Mouse (Mus musculus) splenic B cell, adult 2 months (primary cell): ENCODE data around the gene Pitpnm2.
A peak's percentile ranks its signal among the peaks of the same experiment; 100 is the strongest.

Experiments
- DNase-seq: peaks from one replicate; pipeline ENCODE4 v3.0.0-alpha.2; 2011; ENCODE audit warnings: low read depth, low spot score
- H3K27me3 ChIP-seq: 2 replicates; pipeline ENCODE4 v1.6.1; 2012; ENCODE audit warnings: mild to moderate bottlenecking, low read length, moderate library complexity, mixed read lengths; ENCODE audit not compliant: control insufficient read depth, poor library complexity, insufficient read depth, severe bottlenecking
- H3K36me3 ChIP-seq: 2 replicates; pipeline ENCODE4 v1.6.1; 2012; ENCODE audit warnings: mild to moderate bottlenecking, low read length, moderate library complexity, mixed read lengths; ENCODE audit not compliant: control insufficient read depth, poor library complexity, insufficient read depth, severe bottlenecking

Gene Pitpnm2

DNA sequence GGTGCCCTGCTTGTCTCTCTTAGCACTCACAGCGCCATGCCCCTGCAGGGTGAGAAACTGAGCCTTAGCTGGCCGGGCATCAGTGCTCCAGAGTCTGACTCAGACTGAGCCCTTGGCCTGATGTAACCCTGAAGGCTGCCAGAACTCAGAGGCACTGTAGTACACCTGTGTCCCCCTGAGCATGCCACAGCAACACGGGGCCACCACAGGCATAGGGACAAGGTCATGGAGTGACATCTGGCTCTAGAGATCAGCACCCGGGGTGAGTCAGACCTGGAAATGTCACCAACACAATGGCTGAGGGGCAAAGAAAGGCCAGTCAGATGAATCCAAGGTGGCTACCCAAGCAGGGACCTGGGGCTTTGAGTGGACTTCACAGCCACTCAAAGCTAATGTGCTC is 162.7 kb downstream of the Pitpnm2 start:
- Histone ChIP-seq H3K36me3 (no peaks in the 10 kb centered on the region), H3K27me3 (no peaks in the 10 kb centered on the region)
- no peak for DNase-seq

DNA sequence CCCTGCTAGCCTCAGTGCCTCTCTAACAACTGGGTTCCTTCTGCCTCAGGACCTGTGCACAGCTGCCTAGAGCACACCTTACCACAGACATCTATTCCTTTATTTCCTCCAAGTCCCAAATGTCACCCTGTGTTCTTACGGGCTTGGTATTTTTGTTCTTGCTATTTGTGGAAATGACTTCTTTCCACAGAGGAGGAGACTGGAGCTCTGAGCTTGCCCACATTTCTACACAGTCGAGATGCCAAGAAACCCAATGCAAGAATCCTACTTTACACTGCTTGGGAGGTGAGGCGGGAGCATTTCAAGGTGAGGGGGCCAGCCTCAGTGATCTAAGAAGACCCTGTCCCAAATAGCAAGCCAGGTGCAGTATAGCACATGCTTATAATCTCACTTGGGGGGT is 164.0 kb downstream of the Pitpnm2 start:
- DNase-seq, result no peak
- Histone ChIP-seq H3K27me3 (no peaks in the 10 kb centered on the region), H3K36me3 (no peaks in the 10 kb centered on the region)

DNA sequence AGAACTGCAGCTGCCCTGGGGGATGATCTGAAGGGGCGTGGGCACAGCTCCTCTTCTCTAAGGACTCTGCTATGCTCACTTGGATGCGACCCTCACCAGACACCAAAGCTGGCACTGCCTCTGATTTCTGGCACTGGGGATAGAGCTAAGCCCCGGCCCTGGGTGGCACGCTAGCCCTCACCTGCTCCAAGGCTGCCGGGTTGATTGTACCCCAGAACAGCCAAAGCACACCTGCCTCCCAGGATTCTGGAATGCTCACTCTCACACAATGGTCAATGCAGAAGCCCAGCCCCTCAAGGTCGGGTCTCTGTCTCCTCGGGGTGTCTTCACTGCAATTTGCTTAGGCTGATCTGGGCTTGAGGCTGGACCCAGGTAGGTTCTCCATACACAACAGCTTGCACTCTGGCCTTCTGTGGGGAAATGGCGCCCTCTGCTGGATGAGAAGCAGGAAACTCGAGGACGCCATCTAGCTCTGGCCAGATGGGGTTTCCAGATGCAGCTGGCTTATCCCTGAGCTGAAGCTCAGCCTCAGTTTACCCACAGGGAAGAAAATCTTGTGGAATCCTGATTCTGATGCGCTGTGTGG is 164.9 kb downstream of the Pitpnm2 start:
- Histone ChIP-seq H3K27me3 (no peaks in the 10 kb centered on the region), H3K36me3 (no peaks in the 10 kb centered on the region)
- peak; percentile 93 for DNase-seq

DNA sequence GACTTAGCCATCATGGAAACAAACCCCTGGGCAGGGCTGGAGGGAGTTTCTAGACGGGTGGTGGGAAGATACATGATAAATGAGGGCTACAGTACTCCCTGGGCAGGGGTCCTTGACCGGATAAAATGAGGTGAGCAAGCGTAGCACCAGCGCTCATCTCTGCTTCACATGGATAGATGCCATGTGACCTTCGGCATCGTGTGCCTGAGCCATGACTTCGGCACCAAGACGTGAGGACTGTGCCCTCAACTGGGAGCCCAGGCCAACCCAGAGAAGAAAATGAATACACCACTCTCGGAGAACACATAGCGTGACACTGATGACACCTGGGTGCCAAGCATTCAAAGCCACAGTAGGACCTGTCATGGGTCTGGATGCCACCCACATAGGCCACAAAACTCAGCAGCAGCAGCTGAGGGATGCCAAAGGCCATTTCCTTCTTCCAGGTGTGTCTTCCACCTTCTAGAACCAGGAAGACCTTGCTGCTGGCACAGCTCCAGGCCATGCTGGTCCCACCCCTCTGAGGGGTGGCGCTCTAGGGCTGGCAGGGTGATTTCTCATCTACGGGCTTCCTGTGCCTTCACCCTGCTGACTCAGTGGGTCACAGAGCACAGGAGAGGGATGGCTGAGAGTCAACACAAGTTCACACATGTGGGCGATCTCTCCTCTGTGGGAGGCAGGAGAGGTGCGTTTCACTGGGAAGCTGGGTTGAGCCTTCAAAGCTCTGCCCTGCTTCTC is 165.5 kb downstream of the Pitpnm2 start:
- no peak for DNase-seq
- Histone ChIP-seq H3K27me3 (no peaks in the 10 kb centered on the region), H3K36me3 (no peaks in the 10 kb centered on the region)

DNA sequence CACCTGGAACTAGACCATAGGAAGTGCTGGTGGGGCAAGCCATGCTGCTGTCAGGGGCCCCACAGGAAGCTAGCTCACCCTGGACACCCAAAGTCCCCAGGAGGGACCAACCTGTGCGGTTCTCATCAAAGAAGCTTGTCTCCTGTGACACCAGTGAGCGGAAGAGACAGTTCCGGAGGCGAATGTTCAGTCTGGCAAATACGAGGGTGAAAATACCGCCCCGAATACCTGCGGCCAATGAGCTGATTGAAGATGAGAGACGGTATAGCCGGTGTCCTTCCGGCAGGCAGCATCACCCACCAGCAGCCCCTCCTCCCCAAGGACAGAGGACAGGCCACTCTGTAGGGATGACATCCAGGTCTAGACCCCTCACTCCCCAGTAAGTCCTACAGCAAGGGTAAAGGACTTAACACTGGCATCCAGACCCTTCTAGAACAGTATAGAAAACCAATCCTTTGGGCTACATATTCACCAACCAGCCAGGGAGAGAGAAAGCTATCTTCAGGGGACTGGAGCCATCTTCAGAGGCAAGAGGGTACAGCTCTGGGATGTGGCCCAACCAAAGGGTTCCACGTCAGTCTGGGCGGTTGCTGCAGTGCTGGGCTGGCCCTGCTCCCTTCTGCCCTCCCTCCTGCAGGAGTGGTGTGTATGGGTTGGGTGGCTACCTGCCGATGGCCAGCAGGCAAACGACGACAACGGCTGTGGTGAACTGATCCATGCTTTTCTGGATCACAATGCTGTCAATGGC is 166.4 kb downstream of the Pitpnm2 start:
- no peaks in the 10 kb centered on the region for H3K36me3 ChIP-seq
- H3K27me3 ChIP-seq, result no peaks in the 10 kb centered on the region
- DNase-seq, result no peak

DNA sequence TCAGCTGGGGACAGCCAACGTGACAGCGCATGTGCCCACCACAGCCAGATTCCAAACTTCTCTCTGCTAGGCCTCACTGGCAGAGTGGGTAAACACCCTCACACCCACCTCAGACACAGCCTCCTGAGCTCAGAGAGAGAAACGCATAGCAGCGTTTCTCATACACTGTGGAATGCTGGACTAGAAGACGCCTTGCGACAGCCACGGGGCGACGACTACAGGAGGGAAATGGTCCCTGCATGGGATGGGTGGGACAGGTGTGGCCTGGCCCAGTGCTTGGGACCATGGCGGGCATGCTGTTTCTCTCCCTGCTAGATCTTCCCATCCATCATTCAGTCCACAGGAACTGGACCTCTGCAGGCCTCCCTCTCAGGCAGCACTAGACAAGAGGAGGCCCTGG is 167.1 kb downstream of the Pitpnm2 start:
- no peak for DNase-seq
- Histone ChIP-seq H3K36me3 (no peaks in the 10 kb centered on the region), H3K27me3 (no peaks in the 10 kb centered on the region)

DNA sequence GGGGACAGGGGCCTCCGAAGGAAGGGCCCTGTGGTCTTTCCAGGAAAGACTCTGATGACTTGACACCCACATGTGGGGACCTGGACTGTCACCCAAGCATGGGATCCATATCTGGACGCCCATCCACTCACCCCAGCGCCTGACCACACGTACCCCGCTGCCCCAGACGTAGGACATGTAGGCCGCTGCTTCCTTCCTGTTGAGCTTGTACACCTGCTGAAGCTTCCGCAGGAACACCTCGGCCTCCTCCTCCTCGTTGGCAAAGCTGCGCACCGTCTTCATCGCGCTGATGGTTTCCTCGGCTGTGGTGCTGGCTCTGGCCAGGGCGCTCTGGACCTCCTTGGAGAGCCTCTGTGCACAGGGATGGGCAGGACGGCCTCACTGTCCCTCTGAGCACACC is 169.7 kb downstream of the Pitpnm2 start:
- Histone ChIP-seq H3K27me3 (no peaks in the 10 kb centered on the region), H3K36me3 (no peaks in the 10 kb centered on the region)
- peak; percentile 37 for DNase-seq

DNA sequence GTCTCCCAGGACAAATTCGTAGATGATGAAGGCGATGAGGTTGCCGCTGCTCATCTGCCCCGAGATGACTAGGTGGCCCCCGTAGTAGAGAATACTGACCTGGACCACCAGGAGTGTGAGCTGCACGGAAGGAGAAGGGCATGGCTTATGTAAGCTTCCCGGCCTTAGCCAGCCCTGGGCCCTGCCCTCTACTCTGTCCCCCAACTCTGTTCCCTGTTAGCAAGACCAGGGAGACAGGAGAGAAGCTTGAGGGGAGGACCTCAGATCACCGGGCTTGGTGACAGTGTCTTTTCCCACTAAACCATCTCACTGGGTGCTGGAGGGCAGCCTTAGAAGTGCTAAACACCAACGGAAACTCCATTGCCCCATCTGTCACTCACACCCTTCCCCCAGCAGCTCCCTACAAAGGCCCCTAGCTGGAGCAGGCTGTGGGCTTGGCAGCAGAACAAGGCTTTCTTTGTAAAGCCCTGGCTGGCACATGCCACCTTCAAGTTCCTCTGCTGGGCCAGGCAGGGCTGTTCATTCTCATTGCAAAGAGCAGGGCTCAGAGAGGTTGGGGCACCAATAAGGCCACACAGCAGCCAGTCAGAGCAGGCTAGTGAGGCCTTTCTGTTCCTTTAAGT is 170.7 kb downstream of the Pitpnm2 start:
- Histone ChIP-seq H3K27me3 (no peaks in the 10 kb centered on the region), H3K36me3 (no peaks in the 10 kb centered on the region)
- DNase-seq, result no peak

DNA sequence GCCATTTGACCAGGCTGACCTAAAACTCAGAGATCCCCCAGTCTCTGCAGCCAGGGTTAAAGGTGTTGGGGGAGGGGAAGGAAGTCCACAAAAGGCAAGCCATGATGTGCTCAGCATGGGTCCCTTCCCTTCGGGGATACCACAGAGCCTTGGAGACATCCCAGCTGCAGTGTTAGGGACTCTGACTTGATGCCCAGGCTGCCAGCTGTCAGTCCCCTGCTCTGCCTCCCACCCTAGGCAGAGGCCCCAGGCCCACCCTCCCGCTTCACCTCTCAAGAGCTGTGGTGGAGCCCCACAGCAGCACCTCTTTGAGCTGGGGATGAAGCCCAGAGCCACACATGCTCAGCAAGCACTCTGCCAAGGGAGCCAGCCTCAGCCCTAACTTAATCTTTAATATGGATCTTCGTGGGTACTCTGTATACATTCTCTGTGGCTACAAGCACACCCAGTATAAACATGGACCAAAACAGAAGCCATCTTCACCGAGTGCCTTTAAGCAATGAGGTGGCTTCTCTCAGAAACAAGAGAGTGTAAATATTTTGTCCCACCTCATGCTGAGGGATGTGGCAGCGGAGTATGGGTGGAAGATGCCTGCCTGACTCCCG is 171.6 kb downstream of the Pitpnm2 start:
- Histone ChIP-seq H3K27me3 (no peaks in the 10 kb centered on the region), H3K36me3 (no peaks in the 10 kb centered on the region)
- DNase-seq, result no peak

DNA sequence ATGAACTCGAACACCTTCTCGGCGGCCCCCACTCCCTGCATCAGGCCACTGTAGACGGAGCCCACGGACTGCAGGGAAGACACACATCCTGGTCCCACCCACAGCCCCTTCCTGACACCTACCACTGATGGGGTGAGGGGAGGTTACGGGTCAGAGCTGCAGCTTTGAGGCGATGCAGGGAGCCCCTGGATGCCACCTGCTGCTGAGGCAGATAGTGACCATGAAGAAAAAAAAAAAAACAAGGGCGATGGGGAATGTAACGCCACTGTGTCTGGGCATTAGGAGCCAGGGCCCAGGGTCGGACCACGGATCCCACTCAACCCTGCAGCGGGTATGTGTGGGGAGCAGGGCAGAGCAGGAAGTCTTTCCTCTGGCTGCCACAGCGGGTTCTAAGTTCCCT is 172.3 kb downstream of the Pitpnm2 start:
- Histone ChIP-seq H3K36me3 (no peaks in the 10 kb centered on the region), H3K27me3 (no peaks in the 10 kb centered on the region)
- DNase-seq, result no peak

DNA sequence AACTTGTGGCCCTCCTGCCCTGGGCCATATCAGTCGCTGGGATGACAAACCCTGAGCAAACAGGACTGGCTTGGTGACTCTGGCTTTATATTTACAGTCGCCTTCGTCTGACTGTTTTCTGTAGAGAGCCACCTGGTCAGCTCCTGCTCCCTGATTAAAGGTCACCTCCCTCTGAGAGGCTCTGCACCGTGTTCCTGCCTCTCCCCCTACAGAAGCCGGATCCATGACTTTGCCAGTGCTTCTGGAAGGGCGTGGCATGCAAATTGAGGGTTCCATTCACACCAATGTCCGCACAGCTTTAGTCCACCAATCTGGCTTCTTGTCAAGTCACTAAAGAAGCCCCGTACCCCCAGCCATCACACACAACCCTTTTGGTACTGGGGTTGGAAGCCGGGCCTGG is 173.0 kb downstream of the Pitpnm2 start:
- Histone ChIP-seq H3K36me3 (no peaks in the 10 kb centered on the region), H3K27me3 (no peaks in the 10 kb centered on the region)
- DNase-seq, result no peak

DNA sequence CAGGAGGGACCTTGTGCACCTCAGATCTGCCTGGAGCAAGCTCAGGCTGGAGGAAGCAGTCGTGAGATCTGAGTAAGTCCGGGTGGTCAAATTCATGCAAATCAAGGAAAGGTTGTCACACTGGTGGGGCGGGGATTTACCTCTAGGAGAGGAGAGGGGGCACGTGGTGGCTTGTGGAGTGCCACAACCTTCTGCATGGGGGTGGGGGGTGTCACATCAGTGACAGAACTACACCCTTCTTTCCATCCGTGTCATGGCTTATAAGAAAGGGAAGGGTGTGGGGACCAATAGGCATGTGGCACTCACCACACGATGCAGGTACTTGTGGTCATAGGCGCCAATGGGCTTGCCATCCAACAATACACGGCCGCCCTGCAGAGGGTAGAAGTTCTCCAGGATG is 173.8 kb downstream of the Pitpnm2 start:
- H3K36me3 ChIP-seq, result no peaks in the 10 kb centered on the region
- peak; percentile 61 for DNase-seq
- H3K27me3 ChIP-seq, result no peaks in the 10 kb centered on the region

DNA sequence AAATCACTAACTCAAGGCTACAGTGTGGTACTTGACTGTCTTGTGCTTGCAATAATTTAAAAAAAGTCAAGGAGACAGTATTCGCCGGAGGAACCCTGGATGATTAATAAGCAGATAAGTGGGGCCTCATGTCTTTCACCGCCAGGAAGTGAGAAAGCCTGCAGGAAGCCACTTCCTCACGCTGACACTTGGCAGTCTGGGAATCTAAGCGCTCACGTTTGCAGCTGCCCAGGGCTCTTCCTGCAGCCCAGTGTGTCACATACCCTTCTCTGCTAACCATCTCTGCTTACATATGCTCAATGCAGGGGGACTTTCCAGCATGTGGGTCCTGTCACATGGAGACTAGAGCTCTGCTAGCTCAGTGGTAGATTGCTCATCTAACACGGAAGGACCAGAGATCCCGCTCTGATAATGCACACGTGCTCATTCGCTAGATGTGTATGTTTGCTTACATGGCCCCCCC is 174.7 kb downstream of the Pitpnm2 start:
- no peaks in the 10 kb centered on the region for H3K36me3 ChIP-seq
- H3K27me3 ChIP-seq, result no peaks in the 10 kb centered on the region
- DNase-seq, result peak; percentile 69

DNA sequence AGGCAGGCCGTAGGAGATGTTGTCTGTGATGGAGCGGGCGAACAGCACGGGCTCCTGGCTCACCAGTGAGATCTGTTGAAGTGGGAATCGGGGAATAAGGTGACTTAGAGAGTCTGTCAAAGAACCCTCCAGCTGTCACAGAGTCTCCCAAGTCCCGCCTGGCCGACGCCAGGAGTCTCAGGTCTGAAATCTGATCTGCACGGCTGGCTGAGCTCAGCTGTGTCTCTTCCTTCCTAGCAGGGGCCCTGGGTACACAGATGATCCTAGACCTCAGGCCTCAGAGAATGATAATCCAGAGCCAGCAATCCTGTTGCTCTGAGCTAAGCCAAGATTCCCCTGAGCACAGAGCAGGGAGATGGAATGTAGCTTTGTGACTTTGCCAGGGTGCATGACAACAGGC is 175.9 kb downstream of the Pitpnm2 start:
- no peaks in the 10 kb centered on the region for H3K36me3 ChIP-seq
- no peaks in the 10 kb centered on the region for H3K27me3 ChIP-seq
- no peak for DNase-seq

DNA sequence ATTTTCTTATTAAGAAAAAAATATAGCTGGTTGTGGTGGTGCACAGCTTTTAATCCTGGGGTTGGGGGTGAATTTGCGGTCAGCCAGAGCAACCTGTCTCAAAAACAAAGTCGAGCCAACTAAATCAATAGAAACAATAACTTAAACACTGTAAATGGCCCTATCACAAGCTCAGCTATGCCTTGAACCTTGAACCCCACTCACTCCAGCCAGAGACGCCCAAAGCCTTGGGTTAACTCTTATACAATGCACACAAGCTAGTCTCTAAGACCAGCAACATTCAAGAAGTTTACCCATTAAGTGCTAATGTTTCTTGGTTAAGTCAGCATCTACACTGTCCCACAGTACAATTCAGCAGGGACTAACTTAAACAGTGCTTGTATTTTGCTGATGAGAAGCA is 179.9 kb downstream of the Pitpnm2 start:
- DNase-seq, result no peak
- Histone ChIP-seq H3K27me3 (no peaks in the 10 kb centered on the region), H3K36me3 (no peaks in the 10 kb centered on the region)
